Mouse (Mus musculus): Measurements from ENCODE around the gene Lacc1.

GRCm38 (mm10) chr14:77030808-77031207, 5.9 kb downstream of the Lacc1 start:
- TF ChIP-seq POLR2A (IDR thresholded peaks at IDR 0.05; ENCODE audit: insufficient read length, low read depth) (no peak), MYOD1 (IDR thresholded peaks at IDR 0.05; ENCODE audit: control insufficient read depth in 1 of 3, insufficient read length in 2 of 3, low read depth in 2 of 3) (no peak), SRF (IDR thresholded peaks at IDR 0.05; ENCODE audit: control insufficient read depth, insufficient read length, low read depth) (no peak), CEBPB (IDR thresholded peaks at IDR 0.05; ENCODE audit: insufficient read depth, poor library complexity, severe bottlenecking) (no peak), POLR2AphosphoS2 (IDR thresholded peaks at IDR 0.05; ENCODE audit: insufficient read length, low read depth) (no peak), TCF12 (IDR thresholded peaks at IDR 0.05; ENCODE audit: insufficient read depth, poor library complexity, severe bottlenecking) (no peak), MAX (IDR thresholded peaks at IDR 0.05; ENCODE audit: low read depth) (no peak)
